Mouse (Mus musculus): Measurements from ENCODE around the gene Olfr561.

The Olfr561 gene

GRCm38 (mm10) chr7:102770921-102771320 lies at the start of gene Olfr561:
Olfr561 (plus strand) TSS chr7:102771221.
- no peak for DNase-seq (ENCODE audit: low spot score)

- no peak for DNase-seq (ENCODE audit: low spot score)
Measured at GRCm38 (mm10) chr7:102727391-102727790, 43.6 kb upstream of the Olfr561 start, which contains the start of gene Olfr559. Olfr559 (minus strand) TSS chr7:102727491.

GRCm38 (mm10) chr7:102733793-102734192 lies 37.2 kb upstream of the Olfr561 start:
- DNase-seq (ENCODE audit: low spot score): no peak

DNA sequence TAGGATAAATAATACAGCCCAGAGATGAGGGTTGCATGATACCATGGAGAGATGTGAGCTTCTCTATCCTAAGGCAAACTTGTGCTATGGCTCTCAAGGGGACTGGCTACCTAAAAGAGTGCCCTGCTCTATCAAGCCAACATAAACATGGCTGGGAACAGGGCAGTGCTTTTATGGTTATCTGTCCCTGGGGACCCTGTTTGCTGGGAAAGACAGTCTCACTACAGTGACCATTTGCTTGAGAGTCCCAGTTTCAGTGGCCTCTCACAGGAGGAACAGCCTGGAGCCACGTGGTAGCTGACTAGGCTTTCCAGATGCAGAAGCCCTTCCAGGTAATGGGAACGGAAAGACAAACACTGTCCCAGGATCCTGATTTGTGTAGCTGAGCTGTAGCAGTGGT lies 33.3 kb upstream of the Olfr561 start:
- DNase-seq (ENCODE audit: low spot score): no peak

DNA sequence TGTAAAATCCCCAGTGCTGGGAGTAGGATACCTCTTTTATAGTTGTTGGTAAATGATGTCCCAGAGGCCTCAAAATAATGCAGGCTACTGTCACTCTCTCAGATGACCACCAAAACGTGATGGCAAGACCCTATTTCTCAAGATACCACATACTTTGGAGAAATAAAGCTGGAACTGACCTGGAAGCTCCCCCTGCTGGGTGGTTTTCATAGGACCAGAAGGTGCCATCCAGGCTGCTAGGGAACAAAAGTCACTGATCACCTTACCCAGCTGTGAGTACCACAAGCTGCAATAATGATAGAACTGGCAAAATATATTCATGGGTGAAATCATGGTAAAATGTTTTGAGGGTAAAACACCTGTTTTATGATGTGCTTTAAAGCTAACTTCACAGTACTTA lies 18.9 kb upstream of the Olfr561 start:
- DNase-seq (ENCODE audit: low spot score): no peak

GRCm38 (mm10) chr7:102759266-102759665 lies 11.8 kb upstream of the Olfr561 start, which contains the start of the genes Olfr560 and Olfr78:
Olfr560 (minus strand) TSS chr7:102759366.
Olfr78 (minus strand) TSS chr7:102759471.
- DNase-seq (ENCODE audit: low spot score): no peak

DNA sequence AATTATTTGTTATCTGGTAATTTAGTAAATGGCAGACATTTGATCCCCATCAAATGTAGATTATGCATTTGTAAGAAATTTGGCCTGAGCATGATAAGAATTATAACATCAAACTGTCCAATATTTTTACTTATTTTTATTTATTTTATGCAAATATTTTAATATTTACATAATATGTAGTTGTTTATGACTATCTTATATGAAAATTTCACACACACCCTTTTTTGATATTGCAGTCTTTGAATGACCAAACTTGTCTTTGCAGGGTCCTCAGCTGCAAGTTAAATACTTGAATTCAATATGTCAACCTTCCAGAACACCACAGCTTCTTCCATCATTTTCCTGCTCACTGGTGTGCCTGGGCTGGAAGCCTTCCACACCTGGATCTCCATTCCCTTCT lies 32.2 kb downstream of the Olfr561 start, which contains the start of gene Olfr564:
Olfr564 (plus strand) TSS at position 301 of the 400 bp plus-strand sequence.
- no peak for DNase-seq (ENCODE audit: low spot score)
